Comparison of ENCODE assay signal across 8 mouse cellular contexts in the genomic region with DNA sequence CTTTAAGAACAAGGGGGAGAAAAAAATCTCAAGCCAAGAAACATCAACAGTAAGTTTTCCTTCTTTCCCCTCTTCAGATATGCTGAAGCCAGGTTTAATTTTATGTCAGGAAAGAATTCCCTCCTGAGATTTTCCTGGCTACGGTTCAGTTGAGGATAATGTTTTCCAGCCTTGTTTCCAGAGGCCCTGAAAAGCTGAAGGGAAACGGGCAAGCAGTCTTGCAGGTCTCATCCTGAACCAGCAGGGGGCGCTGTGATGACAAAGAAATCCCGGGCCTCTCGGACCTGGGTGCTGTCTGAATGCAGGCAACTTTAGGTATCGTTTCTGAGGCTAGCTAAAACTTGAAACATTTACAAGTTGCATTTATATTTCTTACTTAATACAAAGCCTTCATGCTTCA.
DNase-seq lines count a peak whose midpoint lies in the region; ATAC-seq and TF ChIP-seq lines count a peak whose summit lies in the region.

No protein-coding gene starts in this region.

- WGBS in lung, postnatal 0 days, result 2% methylated on average over 6 of the region's 6 CpGs

- H3K27me3 ChIP-seq in lung, postnatal 0 days (replicated peaks; ENCODE audit: insufficient read depth, low read length), result no peaks in the 10 kb centered on the region

- peak; percentile 64 for ATAC-seq in lung, postnatal 0 days

- no peaks in the 10 kb centered on the region for H3K9me3 ChIP-seq in lung, postnatal 0 days (ENCODE audit: low read length)

- H3K9ac ChIP-seq in lung, postnatal 0 days (replicated peaks; ENCODE audit: low read depth), result no peak overlapping the region

- H3K27ac ChIP-seq in embryonic fibroblast, embryonic 13.5 days (ENCODE audit: insufficient read depth, low read length), result peak overlapping the region; percentile 35; the same call in 1 of the 2 replicates
- no peak overlapping the region for H3K27ac ChIP-seq in lung, postnatal 0 days (ENCODE audit: low read length)

- intact Hi-C loops in heart, postnatal 10 days (cut with DNase I), result loop anchor here (1.0 to 5.0 kb wide), 5 partner anchors 41 to 389 kb away; no protein-coding TSS in a partner anchor

- no peak overlapping the region for H3K4me3 ChIP-seq in embryonic fibroblast, embryonic 13.5 days (ENCODE audit: insufficient read depth, low read length)
- no peak overlapping the region for H3K4me3 ChIP-seq in lung, postnatal 0 days (ENCODE audit: low read depth, low read length)

- TF ChIP-seq POLR2A in embryonic fibroblast, embryonic 13.5 days (IDR thresholded peaks at IDR 0.05; ENCODE audit: low read depth, low read length), result no peak

- H3K36me3 ChIP-seq in lung, postnatal 0 days (ENCODE audit: insufficient read depth, low read length), result no peaks in the 10 kb centered on the region

- peak; percentile 62 for TF ChIP-seq CTCF in embryonic fibroblast, embryonic 13.5 days (IDR thresholded peaks at IDR 0.05; ENCODE audit: borderline replicate concordance, insufficient read depth, low read length)
- TF ChIP-seq CTCF in lung, postnatal 0 days (IDR thresholded peaks at IDR 0.05), result peak; percentile 93

- H3K4me2 ChIP-seq in lung, postnatal 0 days (replicated peaks; ENCODE audit: low read depth, low read length), result no peak overlapping the region

- no peak for TF ChIP-seq EP300 in lung, postnatal 0 days (IDR thresholded peaks at IDR 0.05)

- no peaks in the 10 kb centered on the region for H3K4me1 ChIP-seq in embryonic fibroblast, embryonic 13.5 days (ENCODE audit: control insufficient read depth, insufficient read depth, low read length)
- H3K4me1 ChIP-seq in lung, postnatal 0 days (ENCODE audit: insufficient read depth, low read depth, low read length), result no peaks in the 10 kb centered on the region

- DNase-seq in B cell, adult 2 months, result peak; percentile 67 to 71
- DNase-seq in adrenal gland, postnatal 4 days (ENCODE audit: low spot score in 2 of 2), result peak; percentile 50 to 73
- DNase-seq in heart, postnatal 10 days, result peak; percentile 92 to 94
- peak; percentile 61 to 83 for DNase-seq in layer of hippocampus, adult 18-20 months (ENCODE audit: low spot score in 2 of 2)
- DNase-seq in lung, postnatal 0 days (ENCODE audit: low spot score), result peak; percentile 83
- peak; percentile 89 for DNase-seq in ovary, postnatal 14 days (ENCODE audit: low spot score)
- peak; percentile 29 to 76 for DNase-seq in thymus, postnatal 10 days (ENCODE audit: low spot score in 2 of 2)
